Comparison of ENCODE assay signal across 12 mouse cellular contexts in the genomic region with DNA sequence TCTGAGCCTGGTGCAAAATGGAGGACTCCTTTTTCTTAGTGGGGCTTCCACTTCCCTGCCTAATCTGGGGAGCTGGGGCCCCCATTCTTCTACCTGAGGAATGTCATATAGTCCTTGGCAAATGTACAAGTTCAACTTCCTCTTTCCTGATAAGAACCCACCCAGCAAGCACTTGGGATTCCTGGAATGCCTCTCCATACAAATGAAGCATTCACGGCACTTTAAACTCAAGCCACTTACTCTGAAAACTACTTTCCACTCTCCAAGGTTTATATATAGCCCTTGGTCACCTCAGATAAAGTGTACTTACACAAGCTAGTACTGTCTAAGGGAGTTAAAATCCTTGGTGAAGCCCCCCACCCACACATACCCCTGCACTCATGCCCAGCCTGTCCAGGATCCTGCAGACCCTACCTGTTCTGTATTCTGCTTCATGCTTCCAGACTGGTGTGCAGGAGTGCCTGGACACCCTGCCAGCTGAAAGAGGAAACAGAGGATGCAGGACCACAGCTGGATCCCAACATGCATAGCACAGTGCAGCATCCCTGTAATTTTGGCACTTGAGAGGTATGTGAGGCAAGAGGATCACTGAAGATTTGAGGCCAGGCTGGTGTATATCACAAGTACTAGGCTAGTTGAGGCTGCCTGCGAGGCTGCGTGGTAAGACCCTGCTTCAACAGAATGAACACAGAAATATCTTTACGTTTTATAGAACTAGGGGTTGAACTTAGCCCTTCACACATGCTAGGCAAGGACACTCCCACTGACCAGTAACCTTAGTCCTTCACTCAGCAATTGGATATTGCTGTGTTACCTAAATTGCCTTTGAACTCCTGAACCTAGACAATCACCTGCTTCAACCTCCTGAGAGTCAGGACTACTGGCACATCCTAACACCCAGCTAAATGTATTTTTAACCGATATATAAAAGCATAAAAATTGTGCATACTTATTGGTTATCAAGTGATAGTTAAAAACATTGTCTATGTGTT. TPM values are rescaled to one million over a fixed set of nuclear protein-coding genes. Genes with fewer than 3 reads are reported as not detected.
DNase-seq lines count a peak whose midpoint lies in the region; ATAC-seq and TF ChIP-seq lines count a peak whose summit lies in the region.
"Had no signal": no experiment of that assay in that cellular context is flagged by ENCODE, and none has a peak within 500 bp of the region (broad histone marks: within the 10 kb centered on the region; RNA-seq: fewer than 3 reads in every experiment).

No protein-coding gene starts in this region.

- H3K9me3 ChIP-seq in heart, postnatal 0 days (replicated peaks; ENCODE audit: control insufficient read depth, low read length): no peaks in the 10 kb centered on the region

- H3K4me2 ChIP-seq in heart, postnatal 0 days (ENCODE audit: low read depth, low read length): 0 out of 2 replicates have a peak overlapping the region, but pooled peaks have one; percentile 25

- TF ChIP-seq EP300 in heart, postnatal 0 days (IDR thresholded peaks at IDR 0.05; ENCODE audit: low read depth): 0 out of 2 replicates have a peak, but pooled peaks have one; percentile 32

- no peak for TF ChIP-seq CTCF in kidney, adult 2 months (conservative IDR thresholded peaks at IDR 0.05; ENCODE audit: insufficient read depth, insufficient read length, low read depth, low read length)
- no peak for TF ChIP-seq CTCF in heart, postnatal 0 days (IDR thresholded peaks at IDR 0.05; ENCODE audit: low read depth)

- no peaks in the 10 kb centered on the region for H3K27me3 ChIP-seq in kidney, adult 2 months (replicated peaks; ENCODE audit: control insufficient read depth, insufficient read depth, low read length)
- H3K27me3 ChIP-seq in heart, postnatal 0 days (ENCODE audit: control insufficient read depth, insufficient read depth, low read length): no peaks in the 10 kb centered on the region

- H3K4me3 ChIP-seq in kidney, adult 2 months (ENCODE audit: insufficient read depth, low read depth, low read length): no peak overlapping the region
- no peak overlapping the region for H3K4me3 ChIP-seq in brown adipose tissue, adult 24 weeks (ENCODE audit: insufficient read depth, low read depth, low read length)
- H3K4me3 ChIP-seq in heart, postnatal 0 days (ENCODE audit: low read depth, low read length): no peak overlapping the region

- H3K4me1 ChIP-seq in kidney, adult 2 months (ENCODE audit: control insufficient read depth, insufficient read depth, low read length): peaks cover 4% of the 10 kb centered on the region; the same call in 1 of the 2 replicates
- H3K4me1 ChIP-seq in brown adipose tissue, adult 24 weeks (ENCODE audit: control insufficient read depth, insufficient read depth, insufficient read length, low read length): no peaks in the 10 kb centered on the region; the same call in 1 of the 2 replicates
- H3K4me1 ChIP-seq in heart, postnatal 0 days (ENCODE audit: control insufficient read depth, insufficient read depth): no peaks in the 10 kb centered on the region

- WGBS in kidney, adult 2 months: 48% methylated on average over 5 of the region's 5 CpGs
- 33% methylated on average over 5 of the region's 5 CpGs for WGBS in heart, postnatal 0 days

- no peak for TF ChIP-seq POLR2A in kidney, adult 2 months (IDR thresholded peaks at IDR 0.05; ENCODE audit: low read depth, low read length)

- H3K27ac ChIP-seq in kidney, adult 2 months (ENCODE audit: insufficient read depth, low read depth, low read length): peak overlapping the region; percentile 35; the same call in 1 of the 2 replicates
- H3K27ac ChIP-seq in brown adipose tissue, adult 24 weeks (replicated peaks; ENCODE audit: low read depth, low read length): peak overlapping the region; percentile 93
- peak overlapping the region; percentile 91 for H3K27ac ChIP-seq in heart, postnatal 0 days (ENCODE audit: low read depth)

- ATAC-seq in heart, postnatal 0 days (ENCODE audit: insufficient read depth, low read depth): peak; percentile 86

- DNase-seq in kidney, adult 2 months: peak; percentile 11
- no peak for DNase-seq in kidney, adult 9 months
- peak; percentile 69 for DNase-seq in heart, postnatal 0 days (ENCODE audit: low spot score)
- peak; percentile 29 for DNase-seq in lung, postnatal 10 days
- DNase-seq in cerebellum, postnatal 25 days: no peak
- DNase-seq in thymus, postnatal 0 days (ENCODE audit: low spot score): no peak
- DNase-seq in urinary bladder, adult 2 months (ENCODE audit: low spot score): no peak
- DNase-seq: adrenal gland, postnatal 14 days; cerebellum, adult 11 months; spleen, adult 18-20 months; thymus, adult 18-20 months had no signal

- H3K36me3 ChIP-seq in kidney, adult 2 months (ENCODE audit: control insufficient read depth, insufficient read depth, low read length): no peaks in the 10 kb centered on the region
- H3K36me3 ChIP-seq in heart, postnatal 0 days (replicated peaks; ENCODE audit: control insufficient read depth, insufficient read depth, low read length): no peaks in the 10 kb centered on the region

- no peak overlapping the region for H3K9ac ChIP-seq in heart, postnatal 0 days (replicated peaks; ENCODE audit: low read depth, low read length)

RNA-seq across cellular contexts. Expression of a gene that starts 8.5 kb away (rescaled TPM):
- polyA plus RNA-seq in kidney, adult 2 months (2012; rRNA removed): 7.4 and 10.5 TPM in 2 replicates
- 27.7 and 28.5 TPM in 2 replicates for polyA plus RNA-seq in brown adipose tissue, adult 24 weeks (2012; ENCODE audit: insufficient read depth, insufficient read length, missing spikeins)
- total RNA-seq in heart, postnatal 0 days (2014; rRNA removed; ENCODE audit: low replicate concordance): 22.3 and 30.6 TPM in 2 replicates
- 8.0 and 9.0 TPM in 2 replicates for polyA plus RNA-seq in heart, postnatal 0 days (2015; fragmentation: Nextera tagmentation; extraction: Ambion mirVana)
- polyA plus RNA-seq in thymus, postnatal 0 days (2015; fragmentation: Nextera tagmentation; extraction: Ambion mirVana): 11.8 and 13.9 TPM in 2 replicates
- polyA plus RNA-seq in urinary bladder, adult 2 months (2012; rRNA removed): 32.2 and 32.3 TPM in 2 replicates

Comparison
In these comparisons a context has a peak if more than half of its experiments do, and no peak if none do; other contexts are left out.
1. DNase-seq: peak in kidney, adult 2 months (single experiment), heart, postnatal 0 days (single experiment) and lung, postnatal 10 days (single experiment); none in kidney, adult 9 months (single experiment), cerebellum, postnatal 25 days (0 of 2), thymus, postnatal 0 days (single experiment) and urinary bladder, adult 2 months (single experiment).
2. H3K27ac ChIP-seq: peak in every context shown above with its lines; median percentile 93 in brown adipose tissue, adult 24 weeks; 91 in heart, postnatal 0 days; 35 in kidney, adult 2 months.